Mouse (Mus musculus): ENCODE data around the gene Slco3a1.
A peak's percentile ranks its signal among the peaks of the same experiment; 100 is the strongest.

Gene Slco3a1

GRCm38 (mm10) chr7:74554608-74555311 lies at the start of gene Slco3a1:
Gene Slco3a1 (minus strand): TSS chr7:74554780.
- DNase-seq = peak; percentile 79

- DNase-seq = no peak
Measured at GRCm38 (mm10) chr7:74600996-74601395, 46.4 kb upstream of the Slco3a1 start.

- DNase-seq = no peak
Measured at GRCm38 (mm10) chr7:74579411-74579810, 24.8 kb upstream of the Slco3a1 start.

GRCm38 (mm10) chr7:74575678-74576077 lies 21.1 kb upstream of the Slco3a1 start:
- no peak for DNase-seq

GRCm38 (mm10) chr7:74555416-74555815 lies 836 bp upstream of the Slco3a1 start:
- peak; percentile 71 for DNase-seq

- peak; percentile 69 for DNase-seq
Measured at GRCm38 (mm10) chr7:74554041-74554561, 479 bp downstream of the Slco3a1 start.

GRCm38 (mm10) chr7:74553111-74553650 lies 1.4 kb downstream of the Slco3a1 start:
- no peak for DNase-seq

- DNase-seq = no peak
Measured at GRCm38 (mm10) chr7:74552546-74552945, 2.0 kb downstream of the Slco3a1 start.

- no peak for DNase-seq
Measured at GRCm38 (mm10) chr7:74552000-74552358, 2.6 kb downstream of the Slco3a1 start.

- DNase-seq = no peak
Measured at GRCm38 (mm10) chr7:74551338-74551999, 3.1 kb downstream of the Slco3a1 start.

GRCm38 (mm10) chr7:74549686-74550085 lies 4.9 kb downstream of the Slco3a1 start:
- DNase-seq = no peak

- no peak for DNase-seq
Measured at GRCm38 (mm10) chr7:74549013-74549582, 5.5 kb downstream of the Slco3a1 start.

GRCm38 (mm10) chr7:74546691-74547090 lies 7.9 kb downstream of the Slco3a1 start:
- DNase-seq = no peak

GRCm38 (mm10) chr7:74545498-74545990 lies 9.0 kb downstream of the Slco3a1 start:
- no peak for DNase-seq

GRCm38 (mm10) chr7:74544306-74544705 lies 10.3 kb downstream of the Slco3a1 start:
- no peak for DNase-seq

GRCm38 (mm10) chr7:74541958-74542357 lies 12.6 kb downstream of the Slco3a1 start:
- no peak for DNase-seq

- DNase-seq = no peak
Measured at GRCm38 (mm10) chr7:74540933-74541725, 13.5 kb downstream of the Slco3a1 start.

GRCm38 (mm10) chr7:74536186-74536585 lies 18.4 kb downstream of the Slco3a1 start:
- no peak for DNase-seq

- no peak for DNase-seq
Measured at GRCm38 (mm10) chr7:74531468-74532097, 23.0 kb downstream of the Slco3a1 start.

- DNase-seq = no peak
Measured at GRCm38 (mm10) chr7:74529877-74530276, 24.7 kb downstream of the Slco3a1 start.

- no peak for DNase-seq
Measured at GRCm38 (mm10) chr7:74529183-74529757, 25.3 kb downstream of the Slco3a1 start.

GRCm38 (mm10) chr7:74528182-74528581 lies 26.4 kb downstream of the Slco3a1 start:
- no peak for DNase-seq
